Mouse (Mus musculus): ENCODE data around the gene St7.

The St7 gene

DNA sequence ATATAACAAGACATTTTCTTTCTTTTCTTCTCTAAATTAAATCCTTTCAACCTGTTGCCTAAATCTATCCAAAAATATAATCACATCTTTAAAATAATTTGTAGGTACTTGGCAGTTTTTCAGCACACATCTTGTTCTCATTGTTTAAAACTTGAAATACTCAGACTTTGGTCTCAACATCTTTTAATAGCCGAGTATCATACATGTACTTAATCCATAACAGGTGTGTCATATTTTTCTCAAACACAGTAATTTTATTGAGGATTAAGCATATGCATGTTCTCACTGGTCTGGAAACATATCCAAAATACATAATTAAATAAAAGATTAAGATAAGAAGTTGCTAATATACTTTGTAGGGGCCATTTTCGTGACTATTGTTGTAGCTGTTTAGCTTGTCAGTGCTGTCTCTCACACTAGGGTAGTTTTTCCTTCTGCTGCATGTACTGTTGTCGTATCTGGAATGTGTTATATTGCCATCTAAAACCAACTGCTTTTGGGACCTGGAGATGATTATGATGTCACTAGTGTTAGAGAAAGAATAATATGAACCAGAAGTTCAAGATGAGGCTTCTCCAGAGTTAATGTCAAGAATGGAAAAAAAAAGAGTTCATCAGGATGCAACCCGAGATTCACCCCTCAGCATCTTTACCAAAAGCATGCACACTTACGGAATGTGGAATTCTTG is 161.0 kb downstream of the St7 start:
- no peak overlapping the region for H3K4me3 ChIP-seq (replicated peaks; ENCODE audit: low read length)
- H3K9me3 ChIP-seq (ENCODE audit: low read length), result no peaks in the 10 kb centered on the region
- TF ChIP-seq CTCF (conservative IDR thresholded peaks at IDR 0.05; ENCODE audit: low read length), result no peak
- no peak for TF ChIP-seq POU5F1 (IDR thresholded peaks at IDR 0.05; ENCODE audit: borderline replicate concordance, low read length)
- TF ChIP-seq NANOG (IDR thresholded peaks at IDR 0.05; ENCODE audit: borderline replicate concordance, low read length), result no peak
- no peaks in the 10 kb centered on the region for H3K4me1 ChIP-seq (replicated peaks; ENCODE audit: low read depth, low read length)
- H3K36me3 ChIP-seq (ENCODE audit: insufficient read depth, low read length), result no peaks in the 10 kb centered on the region
- H3K27me3 ChIP-seq (ENCODE audit: insufficient read depth, low read length), result no peaks in the 10 kb centered on the region

GRCm38 (mm10) chr6:17855616-17856015 is 162.9 kb downstream of the St7 start:
- Histone ChIP-seq H3K9me3 (ENCODE audit: low read length) (no peaks in the 10 kb centered on the region), H3K4me3 (replicated peaks; ENCODE audit: low read length) (no peak overlapping the region), H3K27me3 (ENCODE audit: insufficient read depth, low read length) (no peaks in the 10 kb centered on the region), H3K4me1 (replicated peaks; ENCODE audit: low read depth, low read length) (no peaks in the 10 kb centered on the region), H3K36me3 (ENCODE audit: insufficient read depth, low read length) (no peaks in the 10 kb centered on the region)
- TF ChIP-seq NANOG (IDR thresholded peaks at IDR 0.05; ENCODE audit: borderline replicate concordance, low read length), result no peak
- no peak for TF ChIP-seq CTCF (conservative IDR thresholded peaks at IDR 0.05; ENCODE audit: low read length)
- no peak for TF ChIP-seq POU5F1 (IDR thresholded peaks at IDR 0.05; ENCODE audit: borderline replicate concordance, low read length)

- no peaks in the 10 kb centered on the region for H3K4me1 ChIP-seq (replicated peaks; ENCODE audit: low read depth, low read length)
- no peak overlapping the region for H3K4me3 ChIP-seq (replicated peaks; ENCODE audit: low read length)
- TF ChIP-seq CTCF (conservative IDR thresholded peaks at IDR 0.05; ENCODE audit: low read length) (no peak), POU5F1 (IDR thresholded peaks at IDR 0.05; ENCODE audit: borderline replicate concordance, low read length) (no peak), NANOG (IDR thresholded peaks at IDR 0.05; ENCODE audit: borderline replicate concordance, low read length) (no peak)
- H3K36me3 ChIP-seq (ENCODE audit: insufficient read depth, low read length), result no peaks in the 10 kb centered on the region
- H3K27me3 ChIP-seq (ENCODE audit: insufficient read depth, low read length), result no peaks in the 10 kb centered on the region
- H3K9me3 ChIP-seq (ENCODE audit: low read length), result no peaks in the 10 kb centered on the region
These were observed 166.8 kb downstream of the St7 start for GRCm38 (mm10) chr6:17859564-17859963.

DNA sequence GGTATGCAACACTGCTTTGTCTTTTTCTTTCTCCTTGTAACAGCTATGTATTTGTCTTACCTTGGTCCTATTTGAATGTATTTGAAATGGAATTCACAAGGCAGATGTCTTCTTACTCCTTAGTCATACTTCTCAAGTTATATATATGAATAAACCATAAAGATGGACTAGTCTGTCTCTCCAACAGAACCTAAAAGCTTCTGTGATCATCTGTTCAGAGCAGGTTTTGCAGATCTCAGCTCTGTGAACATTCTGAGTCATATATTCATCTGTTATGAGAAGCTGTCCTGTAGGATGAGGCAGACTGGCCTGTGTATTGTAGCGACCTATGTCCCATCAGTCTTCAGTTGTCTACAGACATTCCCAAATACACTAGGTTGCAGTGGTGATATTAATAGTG is 167.7 kb downstream of the St7 start:
- no peaks in the 10 kb centered on the region for H3K4me1 ChIP-seq (replicated peaks; ENCODE audit: low read depth, low read length)
- H3K9me3 ChIP-seq (ENCODE audit: low read length), result no peaks in the 10 kb centered on the region
- no peaks in the 10 kb centered on the region for H3K27me3 ChIP-seq (ENCODE audit: insufficient read depth, low read length)
- TF ChIP-seq NANOG (IDR thresholded peaks at IDR 0.05; ENCODE audit: borderline replicate concordance, low read length) (no peak), CTCF (conservative IDR thresholded peaks at IDR 0.05; ENCODE audit: low read length) (no peak), POU5F1 (IDR thresholded peaks at IDR 0.05; ENCODE audit: borderline replicate concordance, low read length) (no peak)
- no peak overlapping the region for H3K4me3 ChIP-seq (replicated peaks; ENCODE audit: low read length)
- no peaks in the 10 kb centered on the region for H3K36me3 ChIP-seq (ENCODE audit: insufficient read depth, low read length)

GRCm38 (mm10) chr6:17867796-17868195 is 175.1 kb downstream of the St7 start:
- Histone ChIP-seq H3K27me3 (ENCODE audit: insufficient read depth, low read length) (no peaks in the 10 kb centered on the region), H3K9me3 (ENCODE audit: low read length) (no peaks in the 10 kb centered on the region), H3K4me3 (replicated peaks; ENCODE audit: low read length) (no peak overlapping the region), H3K4me1 (replicated peaks; ENCODE audit: low read depth, low read length) (no peaks in the 10 kb centered on the region), H3K36me3 (ENCODE audit: insufficient read depth, low read length) (no peaks in the 10 kb centered on the region)
- TF ChIP-seq POU5F1 (IDR thresholded peaks at IDR 0.05; ENCODE audit: borderline replicate concordance, low read length), result no peak
- TF ChIP-seq CTCF (conservative IDR thresholded peaks at IDR 0.05; ENCODE audit: low read length), result no peak
- TF ChIP-seq NANOG (IDR thresholded peaks at IDR 0.05; ENCODE audit: borderline replicate concordance, low read length), result no peak

GRCm38 (mm10) chr6:17871831-17872372 is 179.2 kb downstream of the St7 start:
- Histone ChIP-seq H3K36me3 (ENCODE audit: insufficient read depth, low read length) (no peaks in the 10 kb centered on the region), H3K4me3 (replicated peaks; ENCODE audit: low read length) (no peak overlapping the region), H3K9me3 (ENCODE audit: low read length) (no peaks in the 10 kb centered on the region), H3K4me1 (replicated peaks; ENCODE audit: low read depth, low read length) (no peaks in the 10 kb centered on the region), H3K27me3 (ENCODE audit: insufficient read depth, low read length) (no peaks in the 10 kb centered on the region)
- TF ChIP-seq CTCF (conservative IDR thresholded peaks at IDR 0.05; ENCODE audit: low read length), result no peak
- no peak for TF ChIP-seq NANOG (IDR thresholded peaks at IDR 0.05; ENCODE audit: borderline replicate concordance, low read length)
- TF ChIP-seq POU5F1 (IDR thresholded peaks at IDR 0.05; ENCODE audit: borderline replicate concordance, low read length), result no peak

DNA sequence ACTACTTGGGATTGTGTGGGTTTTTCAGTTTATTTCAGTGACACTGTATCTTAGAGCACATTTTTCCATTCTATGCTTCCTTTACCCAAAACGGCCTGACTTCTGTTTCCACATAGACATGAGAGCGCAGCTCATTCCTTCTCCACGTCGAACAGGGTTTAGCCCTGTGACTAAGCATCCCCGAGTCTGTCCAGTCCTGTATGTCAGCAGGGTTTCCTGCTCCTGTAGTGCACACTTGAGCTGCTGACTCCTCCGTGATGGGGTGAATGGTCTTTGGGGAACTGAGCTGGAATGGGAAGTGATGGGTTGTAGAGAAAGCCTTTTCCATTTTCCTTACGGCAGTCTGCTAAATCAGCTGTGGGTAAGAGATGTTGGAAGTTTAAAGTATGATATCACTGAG is 182.9 kb downstream of the St7 start:
- no peaks in the 10 kb centered on the region for H3K36me3 ChIP-seq (ENCODE audit: insufficient read depth, low read length)
- no peaks in the 10 kb centered on the region for H3K27me3 ChIP-seq (ENCODE audit: insufficient read depth, low read length)
- H3K4me3 ChIP-seq (replicated peaks; ENCODE audit: low read length), result no peak overlapping the region
- TF ChIP-seq NANOG (IDR thresholded peaks at IDR 0.05; ENCODE audit: borderline replicate concordance, low read length) (no peak), CTCF (conservative IDR thresholded peaks at IDR 0.05; ENCODE audit: low read length) (no peak), POU5F1 (IDR thresholded peaks at IDR 0.05; ENCODE audit: borderline replicate concordance, low read length) (no peak)
- no peaks in the 10 kb centered on the region for H3K9me3 ChIP-seq (ENCODE audit: low read length)
- H3K4me1 ChIP-seq (replicated peaks; ENCODE audit: low read depth, low read length), result no peaks in the 10 kb centered on the region

DNA sequence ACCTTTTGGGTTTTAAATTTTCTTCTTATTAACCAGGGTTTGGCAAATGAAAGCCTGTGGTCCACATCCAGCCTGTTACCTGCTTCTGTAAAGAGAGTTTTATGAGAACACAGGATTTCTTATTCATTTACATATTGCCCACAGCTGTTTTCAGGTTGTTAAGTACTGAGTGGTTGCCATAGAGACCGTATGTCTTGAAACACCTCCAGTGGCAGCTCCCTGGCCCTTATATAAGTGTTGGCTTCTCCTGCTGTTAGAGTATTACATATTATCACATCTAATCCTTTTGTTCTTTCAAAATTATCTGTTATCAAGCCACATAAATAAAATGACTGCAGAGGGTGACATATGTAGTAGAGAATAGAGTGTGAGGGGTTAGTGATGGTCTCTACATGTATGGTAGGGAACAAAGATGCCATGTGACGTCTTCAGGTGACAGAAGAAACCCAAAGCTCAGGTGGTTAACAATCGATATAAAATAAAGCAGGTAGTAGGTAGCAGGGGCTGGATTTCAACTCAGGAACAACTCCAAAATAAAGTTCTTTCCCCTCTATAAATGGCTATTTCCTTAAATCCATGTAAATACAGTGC is 183.4 kb downstream of the St7 start:
- Histone ChIP-seq H3K36me3 (ENCODE audit: insufficient read depth, low read length) (no peaks in the 10 kb centered on the region), H3K27me3 (ENCODE audit: insufficient read depth, low read length) (no peaks in the 10 kb centered on the region), H3K4me3 (replicated peaks; ENCODE audit: low read length) (no peak overlapping the region), H3K4me1 (replicated peaks; ENCODE audit: low read depth, low read length) (no peaks in the 10 kb centered on the region), H3K9me3 (ENCODE audit: low read length) (no peaks in the 10 kb centered on the region)
- no peak for TF ChIP-seq NANOG (IDR thresholded peaks at IDR 0.05; ENCODE audit: borderline replicate concordance, low read length)
- TF ChIP-seq CTCF (conservative IDR thresholded peaks at IDR 0.05; ENCODE audit: low read length), result no peak
- TF ChIP-seq POU5F1 (IDR thresholded peaks at IDR 0.05; ENCODE audit: borderline replicate concordance, low read length), result no peak

Measured in E14TG2a.4 (cell line).